Mouse (Mus musculus): ENCODE results near the gene St7.

St7 gene

DNA sequence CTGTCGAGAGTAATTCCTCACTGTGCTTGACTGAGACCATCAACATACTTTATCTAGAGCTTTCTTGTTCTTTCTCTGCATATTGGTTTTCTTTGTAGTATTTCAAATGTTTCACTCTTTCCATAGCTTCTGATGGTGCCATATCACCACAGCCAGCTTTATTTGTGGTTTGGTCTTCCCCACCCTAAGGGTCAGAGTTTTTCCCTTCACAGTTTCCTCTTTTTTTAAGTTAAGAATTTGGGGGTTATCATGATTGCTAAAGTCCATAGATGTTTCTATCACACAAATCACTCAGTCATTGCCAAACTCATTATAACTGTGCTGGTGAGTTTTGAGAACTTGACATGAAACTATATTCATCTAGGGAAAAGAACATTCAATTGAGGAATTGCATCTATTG is 277.1 kb downstream of the St7 start:
- no peak for DNase-seq

DNA sequence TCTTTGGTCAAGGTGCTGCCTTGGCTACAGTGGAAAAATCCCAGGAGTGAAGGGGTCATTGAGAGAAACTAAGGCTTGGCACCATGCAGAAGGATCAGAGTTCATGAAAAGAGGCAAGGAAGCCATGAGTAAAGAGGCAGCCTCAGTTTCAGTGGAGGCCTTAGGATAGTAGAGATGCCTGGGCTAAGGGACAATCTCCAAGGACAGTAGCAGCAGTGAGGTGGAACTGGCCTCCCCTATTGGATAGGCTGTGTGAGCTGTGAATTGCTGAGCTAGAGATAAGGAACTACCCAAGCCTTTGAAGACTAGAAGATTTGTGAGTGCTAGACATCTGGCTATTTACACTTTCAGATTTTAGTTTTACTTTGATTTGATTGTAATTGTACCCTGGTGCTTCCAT is 278.7 kb downstream of the St7 start:
- no peak for DNase-seq

- DNase-seq = no peak
Observed at GRCm38 (mm10) chr6:17974416-17974815, 281.7 kb downstream of the St7 start.

- no peak for DNase-seq
Observed at GRCm38 (mm10) chr6:17977165-17977564, 284.4 kb downstream of the St7 start.

DNA sequence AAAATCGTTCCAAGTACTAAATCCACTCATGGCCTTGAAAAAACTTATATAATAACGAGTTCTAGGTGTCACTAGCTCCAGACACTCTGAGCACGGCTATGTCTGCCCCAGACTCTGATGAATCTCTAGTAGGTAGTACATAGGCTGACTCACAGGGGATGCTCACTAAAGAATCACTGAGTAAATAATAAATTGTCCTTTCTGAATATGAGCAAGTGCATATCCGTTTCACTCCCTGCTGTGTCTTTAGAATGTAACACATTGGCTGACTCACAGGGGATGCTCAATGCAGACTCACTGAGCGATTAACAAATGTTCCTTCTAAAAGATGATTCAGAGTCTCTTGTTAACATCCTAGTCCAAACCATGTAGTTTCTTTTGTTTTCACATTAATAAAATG is 285.6 kb downstream of the St7 start:
- DNase-seq = no peak

DNA sequence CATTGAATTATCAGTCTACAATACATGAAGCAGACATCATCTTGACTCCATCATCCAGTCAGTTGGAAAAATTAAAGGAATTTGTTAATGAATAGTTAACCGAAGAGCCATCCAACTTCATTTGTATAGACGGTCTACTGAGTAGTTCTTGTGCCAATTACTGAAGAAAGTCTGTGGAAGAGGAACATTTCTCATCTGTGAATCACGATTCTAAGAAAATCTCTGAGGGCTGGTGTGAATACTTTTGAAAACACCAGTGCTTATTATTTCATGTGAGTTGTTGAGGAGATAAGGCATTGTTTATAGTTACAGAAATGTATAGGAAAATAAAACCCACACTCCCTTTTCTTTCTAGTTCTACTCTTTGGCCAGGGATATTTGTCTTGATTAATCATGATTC is 286.1 kb downstream of the St7 start:
- DNase-seq = no peak

DNA sequence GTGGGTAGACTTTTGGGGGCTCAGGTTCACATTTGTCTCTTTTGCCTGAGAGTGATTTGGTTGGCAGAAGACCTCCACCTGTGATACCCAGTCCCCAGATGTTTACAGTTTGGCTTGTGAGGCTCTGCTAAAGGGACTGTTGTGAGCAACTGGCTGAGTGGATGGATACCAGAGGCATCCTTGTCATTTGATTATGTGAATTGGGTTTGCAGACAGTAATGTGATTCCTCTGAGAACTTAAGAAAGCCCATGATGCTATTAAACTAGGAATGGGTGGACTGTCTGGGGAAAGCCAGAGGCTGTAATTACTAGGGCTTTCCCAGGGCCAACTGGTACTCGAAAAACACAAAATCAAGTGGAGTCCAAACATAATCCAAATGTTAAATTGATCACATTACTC is 286.6 kb downstream of the St7 start:
- no peak for DNase-seq

GRCm38 (mm10) chr6:17990173-17991028 is 297.7 kb downstream of the St7 start:
- DNase-seq = no peak

DNA sequence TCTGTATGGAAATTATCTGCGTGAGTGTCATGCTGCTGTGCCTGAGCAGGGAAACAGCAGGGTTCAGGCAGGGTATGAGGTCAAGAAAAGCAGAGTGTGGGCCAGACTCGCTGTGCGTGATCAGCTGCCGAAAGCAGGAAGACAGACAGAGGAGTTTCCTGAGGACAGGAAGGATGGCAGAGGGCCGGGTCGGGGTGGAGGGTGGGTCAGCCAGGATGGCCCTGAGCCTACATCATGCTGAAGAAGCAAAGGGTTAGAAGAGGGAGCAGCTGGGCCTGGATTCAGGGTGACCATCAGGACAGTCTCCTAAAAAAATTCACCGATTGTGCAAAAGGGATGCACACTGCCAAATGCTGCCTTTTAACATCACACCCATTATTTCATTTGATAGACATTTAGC is 298.9 kb downstream of the St7 start:
- no peak for DNase-seq

Data from thymus, postnatal 14 days (tissue).